Mouse (Mus musculus) heart, postnatal 0 days (tissue): ENCODE results near the gene Grifin.

Source experiments
- CTCF ChIP-seq: IDR thresholded peaks from 2 replicates; pipeline ENCODE4 v1.5.1; 2016; ENCODE audit warnings: antibody characterized with exemption, control low read depth, low read depth
- EP300 ChIP-seq: IDR thresholded peaks from 2 replicates; pipeline ENCODE4 v1.6.1; 2016; ENCODE audit warnings: antibody characterized with exemption, low read depth

DNA sequence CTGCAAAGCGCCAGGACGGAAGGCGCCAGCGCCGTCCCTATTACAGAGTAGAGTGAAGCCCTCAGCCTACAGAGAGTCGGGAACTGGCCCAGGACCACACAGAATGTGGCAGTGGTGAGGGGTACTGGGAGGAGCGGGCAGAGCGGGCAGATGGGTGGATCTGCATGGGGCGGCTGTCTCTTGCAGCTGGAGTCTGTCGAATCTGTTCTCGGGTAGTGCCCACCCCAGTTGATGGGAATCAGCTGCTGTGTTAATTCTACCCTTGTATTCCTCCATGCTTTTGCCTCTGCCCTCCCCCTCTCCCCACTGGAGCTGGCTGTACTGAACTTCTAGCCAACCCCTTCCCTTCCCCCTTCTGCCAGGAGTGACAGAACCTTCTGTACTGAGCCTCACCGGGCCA, 36.8 kb upstream of the Grifin start:
- TF ChIP-seq CTCF (no peak), EP300 (no peak)
